Mouse (Mus musculus): ENCODE results near the gene Nup98.

Nup98 gene

DNA sequence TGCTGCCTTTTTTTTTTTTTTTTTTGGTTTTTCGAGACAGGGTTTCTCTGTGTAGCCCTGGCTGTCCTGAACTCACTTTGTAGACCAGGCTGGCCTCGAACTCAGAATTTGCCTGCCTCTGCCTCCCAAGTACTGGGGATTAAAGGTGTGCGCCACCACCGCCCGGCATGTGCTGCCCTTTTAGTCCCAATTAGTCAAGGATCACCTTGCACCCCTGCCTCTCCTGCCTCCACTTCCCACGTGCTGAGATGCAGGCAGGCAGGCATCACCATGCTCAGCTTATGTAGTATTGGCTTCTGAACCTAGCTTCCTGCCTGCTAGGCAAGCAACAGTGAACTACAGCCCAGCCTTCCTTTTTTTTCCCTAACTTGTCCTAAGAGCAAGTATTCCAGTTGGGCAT lies 92.6 kb downstream of the Nup98 start:
- DNase-seq (ENCODE audit: low spot score in 2 of 2) = no peak

DNA sequence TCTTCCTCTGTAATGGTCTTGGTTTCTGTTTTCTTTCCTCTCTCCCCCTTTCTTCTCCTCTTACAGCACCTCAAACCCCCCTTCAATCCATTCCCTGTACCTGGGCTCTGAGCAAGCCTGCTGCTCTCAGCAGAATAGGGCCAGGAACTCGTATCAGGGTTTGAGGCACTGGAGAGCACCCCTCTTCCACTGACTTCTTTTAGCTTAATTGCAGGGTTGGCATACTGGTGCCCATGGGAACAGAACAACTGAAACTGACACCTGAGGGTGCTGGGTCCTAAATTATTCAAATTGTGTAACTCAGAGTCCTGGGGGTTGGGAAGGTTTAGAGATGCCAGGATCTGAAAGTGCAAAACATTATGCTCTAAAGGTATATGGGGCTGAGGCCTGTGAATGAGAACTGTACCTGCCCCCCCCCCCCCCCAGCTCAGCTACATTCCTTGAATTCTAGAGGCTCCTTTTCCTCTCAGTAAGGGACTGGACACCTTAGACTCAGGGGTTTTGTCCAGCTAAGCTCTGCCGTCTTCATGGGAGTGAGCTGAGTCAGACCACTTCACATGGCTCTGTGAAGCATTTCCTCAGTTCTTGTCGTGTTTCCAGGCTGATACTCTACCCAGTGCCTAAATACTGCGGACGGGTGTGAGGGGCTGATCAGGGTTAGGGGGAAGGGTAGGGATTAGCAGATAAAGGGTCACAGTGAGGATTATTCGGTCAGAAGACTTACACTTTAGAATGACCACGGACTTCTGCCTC lies 93.2 kb downstream of the Nup98 start, which contains the start of gene Chrna10:
Gene Chrna10, minus strand, starts transcription at position 250 of the 753 bp plus-strand sequence.
- no peak for DNase-seq (ENCODE audit: low spot score in 2 of 2)

DNA sequence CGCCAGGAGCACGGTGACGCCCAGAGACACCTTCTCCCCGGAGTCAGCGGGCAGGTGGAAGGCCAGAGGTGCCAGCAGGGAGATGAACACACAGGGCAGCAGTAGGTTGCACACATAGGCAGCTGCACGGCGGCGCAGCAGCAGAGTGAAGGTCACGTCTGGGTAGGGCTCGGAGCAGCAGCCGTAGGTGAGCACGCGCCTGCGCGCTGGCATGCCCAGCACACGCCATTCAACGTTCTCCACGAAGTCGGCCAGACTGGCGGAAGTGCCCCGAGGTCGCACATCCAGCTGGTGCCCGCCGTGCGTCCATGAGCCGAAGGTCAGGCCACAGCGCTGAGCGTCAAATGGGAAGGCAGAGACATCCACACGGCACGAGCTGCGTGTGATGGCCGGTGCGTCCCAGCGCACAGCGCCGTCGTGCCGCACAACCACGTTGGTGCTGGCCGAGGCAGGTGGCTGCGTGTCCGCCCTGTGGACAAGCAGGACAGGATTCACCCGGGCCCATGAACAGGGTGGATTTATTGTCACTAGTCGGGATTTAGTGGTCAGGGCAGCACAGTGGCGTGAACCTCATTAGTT lies 96.7 kb downstream of the Nup98 start:
- no peak for DNase-seq (ENCODE audit: low spot score in 2 of 2)

DNA sequence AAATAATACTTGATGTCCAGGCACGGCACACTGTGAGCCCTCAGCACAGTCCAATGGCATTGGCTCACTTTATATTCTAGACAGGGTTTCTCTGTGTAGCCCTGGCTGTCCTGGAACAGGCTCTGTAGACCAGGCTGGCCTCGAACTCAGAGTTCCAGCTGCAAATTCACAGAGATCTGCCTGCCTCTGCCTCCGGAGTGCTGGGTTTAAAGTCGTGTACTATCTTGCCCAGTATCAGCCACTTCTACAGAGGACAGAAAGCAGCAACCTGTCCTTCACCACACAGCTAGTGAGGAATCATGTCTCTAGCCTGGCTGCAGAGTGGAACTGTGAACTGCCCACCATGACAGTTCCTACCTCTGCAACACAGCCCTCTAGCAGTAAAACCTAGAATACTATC lies 100.2 kb downstream of the Nup98 start:
- DNase-seq (ENCODE audit: low spot score in 2 of 2) = no peak

DNA sequence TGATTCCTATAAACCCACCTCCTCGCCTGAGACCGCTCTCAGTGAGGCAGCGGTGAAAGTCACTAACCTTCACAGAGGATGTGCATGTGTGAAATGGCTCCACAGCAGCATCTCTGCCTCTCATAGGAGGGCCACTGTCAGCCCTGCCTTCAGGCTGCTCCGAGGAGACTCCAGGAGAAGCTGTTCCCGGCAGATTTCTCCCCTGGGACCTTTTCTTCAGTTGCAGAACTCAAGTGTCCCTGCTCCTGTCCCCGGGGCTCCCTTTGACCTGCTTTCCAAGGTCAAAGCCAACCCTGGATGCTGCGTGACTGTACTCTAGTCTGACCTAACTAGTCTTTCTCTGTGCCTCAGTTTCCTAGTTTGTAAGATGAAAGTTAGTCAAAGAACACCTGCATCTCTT lies 100.8 kb downstream of the Nup98 start, which contains the start of gene Art5:
Gene Art5, minus strand, starts transcription at position 319 of the 400 bp plus-strand sequence.
- DNase-seq (ENCODE audit: low spot score in 2 of 2) = no peak

DNA sequence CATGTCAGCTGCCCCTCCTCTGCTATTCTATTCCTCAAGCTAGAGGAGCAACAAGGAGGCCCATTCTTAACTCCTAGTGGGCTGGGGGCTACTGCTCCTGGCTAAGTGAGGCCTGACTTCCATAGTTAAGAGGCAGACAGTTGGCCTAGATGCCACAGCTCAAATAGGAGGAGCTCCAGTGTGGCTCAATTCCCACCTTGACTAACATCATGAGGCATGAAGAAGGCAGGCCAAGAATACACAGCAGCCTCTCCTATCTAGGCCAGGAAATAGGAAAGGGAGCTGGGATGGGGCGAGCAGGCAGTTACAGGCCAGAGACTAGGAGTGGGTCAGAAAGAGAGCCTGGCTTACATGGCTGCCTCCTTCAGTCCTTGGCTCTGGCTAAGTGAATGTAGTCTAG lies 101.8 kb downstream of the Nup98 start:
- DNase-seq (ENCODE audit: low spot score in 2 of 2) = no peak

DNA sequence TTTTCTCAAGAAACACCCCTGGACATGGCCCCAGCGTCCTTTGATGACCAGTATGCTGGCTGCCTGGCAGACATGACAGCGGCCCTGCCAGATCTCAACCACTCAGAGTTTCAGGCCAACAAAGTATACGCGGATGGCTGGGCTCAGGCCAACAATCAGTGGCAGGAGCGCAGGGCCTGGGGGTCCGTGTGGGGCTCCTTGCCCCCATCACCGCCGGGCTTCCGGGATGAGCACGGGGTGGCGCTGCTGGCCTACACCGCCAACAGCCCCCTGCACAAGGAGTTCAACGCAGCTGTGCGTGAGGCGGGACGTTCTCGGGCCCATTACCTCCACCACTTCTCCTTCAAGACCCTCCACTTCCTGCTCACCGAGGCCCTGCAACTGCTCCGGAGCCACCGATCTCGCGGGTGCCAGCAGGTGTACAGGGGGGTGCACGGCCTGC lies 103.3 kb downstream of the Nup98 start:
- no peak for DNase-seq (ENCODE audit: low spot score in 2 of 2)

DNA sequence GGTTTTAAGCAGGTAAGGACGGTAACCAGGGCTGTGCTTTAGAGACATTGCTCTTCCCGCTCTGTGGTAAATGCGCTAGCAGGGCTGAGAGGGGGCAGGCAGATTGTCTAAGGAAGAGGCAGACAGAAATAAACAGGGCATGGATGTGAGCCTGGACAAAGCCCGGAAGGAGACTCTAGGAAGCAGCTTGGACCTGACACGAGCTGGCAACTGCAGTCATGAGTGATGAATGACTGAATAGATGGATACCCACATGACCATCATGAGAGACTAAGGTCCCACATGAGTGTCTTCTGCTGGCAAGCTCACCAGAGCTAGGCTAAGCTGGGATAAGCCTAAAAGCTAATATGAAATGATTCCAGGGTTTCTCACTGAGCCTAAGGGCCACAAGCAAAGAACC lies 105.8 kb downstream of the Nup98 start:
- no peak for DNase-seq (ENCODE audit: low spot score in 2 of 2)

DNA sequence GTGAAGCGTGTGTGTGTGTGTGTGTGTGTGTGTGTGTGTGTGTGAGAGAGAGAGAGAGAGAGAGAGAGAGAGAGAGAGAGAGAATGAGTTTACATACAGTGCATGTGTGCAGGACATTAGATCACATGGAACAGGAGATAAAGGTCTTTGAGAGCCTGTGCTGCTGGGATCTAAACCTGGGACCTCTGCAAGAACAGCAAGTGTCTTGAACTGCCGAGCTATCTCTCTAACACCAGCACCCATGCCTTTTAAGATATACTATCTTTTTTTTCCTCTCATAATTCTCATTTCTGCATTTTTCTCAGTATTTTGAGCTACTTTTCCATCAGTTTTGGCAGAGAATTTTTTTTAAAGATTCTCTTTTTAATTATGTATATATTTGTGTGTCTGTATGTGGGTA lies 106.4 kb downstream of the Nup98 start:
- DNase-seq (ENCODE audit: low spot score in 2 of 2) = no peak

DNA sequence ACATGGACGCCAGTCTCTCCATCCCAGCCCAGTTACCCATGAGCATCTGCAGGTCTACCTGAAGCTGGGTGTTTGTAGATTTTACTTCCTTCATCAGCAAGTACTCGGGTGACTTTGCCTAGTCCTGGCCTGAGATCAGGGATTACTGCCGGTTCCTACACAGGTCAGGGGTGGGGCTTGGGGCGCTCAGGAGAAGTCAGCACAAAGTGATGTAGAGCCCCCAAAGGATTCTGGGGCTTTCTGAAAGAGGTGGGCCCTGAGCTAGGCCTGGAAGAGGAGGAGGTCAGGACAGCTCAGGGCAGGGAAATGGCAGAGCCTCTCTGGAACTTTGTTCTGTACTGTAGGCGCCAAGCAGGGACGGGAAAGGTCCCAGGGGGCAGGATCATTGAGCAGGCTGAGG lies 107.3 kb downstream of the Nup98 start:
- no peak for DNase-seq (ENCODE audit: low spot score in 2 of 2)

DNA sequence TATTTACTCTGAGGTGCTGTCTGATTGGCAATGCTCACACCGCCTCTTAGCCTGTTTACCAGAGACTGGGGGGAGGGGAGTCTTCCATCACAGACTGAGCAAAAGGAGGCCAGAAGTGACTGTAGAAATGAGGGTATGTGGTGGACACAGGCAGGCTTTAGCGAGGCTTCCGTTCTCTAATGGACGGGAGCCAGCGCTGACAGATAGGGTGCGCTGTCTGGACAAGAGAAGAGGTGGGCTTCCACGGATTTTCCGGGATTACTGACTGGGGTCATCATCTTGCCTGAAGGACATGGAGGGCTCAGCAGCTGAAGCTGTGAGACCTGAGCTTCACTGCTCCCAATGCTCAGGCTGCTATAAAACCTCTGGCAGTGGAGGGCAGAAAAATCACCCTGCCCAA lies 107.7 kb downstream of the Nup98 start:
- DNase-seq (ENCODE audit: low spot score in 2 of 2) = no peak

DNA sequence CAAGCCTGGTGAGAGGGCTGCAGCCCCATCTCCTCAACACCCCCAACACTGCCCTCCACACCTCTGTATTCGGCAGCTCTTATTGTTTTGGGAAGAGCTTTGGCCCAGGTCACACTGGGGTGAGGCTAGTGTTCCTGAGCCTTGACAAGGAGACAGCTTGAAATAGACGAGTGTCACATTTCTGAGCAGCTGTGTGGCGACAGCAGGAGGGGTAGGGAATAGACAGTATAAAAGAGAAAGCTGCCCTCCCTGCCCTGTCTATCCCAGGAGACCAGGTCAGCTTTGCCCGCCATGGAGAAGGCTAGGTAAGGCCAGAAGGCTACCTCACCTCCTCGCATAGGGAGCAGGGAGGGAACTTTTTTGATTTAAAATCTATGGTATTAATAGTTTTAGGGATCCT lies 108.5 kb downstream of the Nup98 start, which contains the start of gene Art1:
Gene Art1, plus strand, starts transcription at position 257 of the 400 bp plus-strand sequence.
- DNase-seq (ENCODE audit: low spot score in 2 of 2) = no peak

DNA sequence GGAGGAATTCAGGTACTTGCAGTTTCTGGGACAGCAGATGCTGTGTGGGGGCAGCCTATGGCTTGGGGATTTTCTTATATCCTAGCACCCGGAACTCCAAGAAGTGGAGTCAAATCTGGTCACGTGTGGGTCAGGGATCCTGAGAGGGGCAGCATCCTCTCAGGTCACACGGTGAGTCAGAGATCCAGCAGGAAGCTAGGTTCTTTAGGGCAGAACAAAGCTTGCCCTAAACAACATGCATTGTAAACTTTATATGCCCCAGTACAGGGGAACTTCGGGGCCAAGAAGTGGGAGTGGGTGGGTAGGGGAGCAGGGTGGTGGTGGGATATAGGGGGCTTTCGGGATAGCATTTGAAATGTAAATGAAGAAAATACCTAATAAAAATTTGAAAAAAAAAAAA lies 109.1 kb downstream of the Nup98 start:
- DNase-seq (ENCODE audit: low spot score in 2 of 2) = no peak

DNA sequence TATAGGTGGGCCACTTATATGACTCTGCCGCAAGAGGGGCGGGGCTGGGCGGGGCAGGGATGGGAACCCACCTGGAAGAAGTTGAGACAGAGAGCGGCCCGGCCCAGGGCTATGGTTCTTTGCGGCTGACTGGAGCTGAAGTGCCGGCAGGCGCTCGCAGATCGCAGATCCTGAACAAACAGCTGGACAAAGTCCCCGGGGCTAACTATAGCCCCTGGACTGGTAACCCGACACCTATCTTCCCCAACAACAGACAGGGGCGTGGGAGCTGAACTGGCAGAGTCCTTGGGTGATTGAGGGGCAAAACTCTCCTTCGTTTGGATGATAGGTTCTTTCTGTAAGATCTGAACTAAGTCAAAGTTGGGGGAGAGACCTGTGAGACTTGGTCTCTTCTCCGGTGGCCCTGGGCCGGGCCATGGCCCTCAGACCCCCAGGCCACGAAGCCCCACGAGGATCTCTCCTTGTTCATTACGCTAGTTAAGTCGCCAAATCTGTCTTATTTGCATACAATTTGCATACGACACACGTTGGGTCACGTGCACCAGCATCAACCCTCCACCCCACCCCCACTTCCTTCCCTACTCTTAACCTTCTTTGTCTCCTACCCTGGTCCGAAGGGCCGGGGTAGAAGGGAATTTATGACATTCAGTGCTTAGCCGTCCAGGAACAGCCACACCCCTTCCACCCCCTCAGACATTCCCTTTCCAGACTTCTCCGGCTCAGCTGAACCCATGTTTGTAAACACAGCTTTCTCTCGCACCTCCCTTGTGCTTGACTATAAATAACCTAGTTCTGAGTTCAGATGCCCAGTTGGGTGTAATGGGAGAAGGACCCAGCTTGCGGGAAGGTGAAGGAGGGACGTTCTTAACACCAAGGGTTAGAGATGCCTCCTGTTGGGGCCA lies 110.0 kb downstream of the Nup98 start:
- no peak for DNase-seq (ENCODE audit: low spot score in 2 of 2)

DNA sequence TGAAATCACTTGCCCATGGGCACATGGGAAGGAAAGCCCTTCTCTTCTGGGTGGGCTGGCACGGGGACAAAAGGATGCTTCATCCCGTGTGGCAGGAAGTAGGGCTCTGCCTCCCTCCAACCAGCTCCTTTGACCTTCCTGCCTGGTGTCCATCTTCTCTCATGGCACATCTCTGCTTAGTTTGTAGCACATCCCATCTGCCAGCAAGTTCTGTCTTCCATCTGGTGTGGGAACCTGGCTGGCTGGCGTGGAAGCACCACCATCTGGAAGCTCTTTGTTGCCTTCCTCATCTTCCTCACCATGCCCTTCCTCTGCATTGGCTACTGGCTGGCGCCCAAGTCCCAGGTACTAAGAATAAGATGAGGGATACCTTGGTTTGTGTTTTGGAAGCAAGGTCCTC lies 122.6 kb downstream of the Nup98 start:
- DNase-seq (ENCODE audit: low spot score in 2 of 2) = no peak

DNA sequence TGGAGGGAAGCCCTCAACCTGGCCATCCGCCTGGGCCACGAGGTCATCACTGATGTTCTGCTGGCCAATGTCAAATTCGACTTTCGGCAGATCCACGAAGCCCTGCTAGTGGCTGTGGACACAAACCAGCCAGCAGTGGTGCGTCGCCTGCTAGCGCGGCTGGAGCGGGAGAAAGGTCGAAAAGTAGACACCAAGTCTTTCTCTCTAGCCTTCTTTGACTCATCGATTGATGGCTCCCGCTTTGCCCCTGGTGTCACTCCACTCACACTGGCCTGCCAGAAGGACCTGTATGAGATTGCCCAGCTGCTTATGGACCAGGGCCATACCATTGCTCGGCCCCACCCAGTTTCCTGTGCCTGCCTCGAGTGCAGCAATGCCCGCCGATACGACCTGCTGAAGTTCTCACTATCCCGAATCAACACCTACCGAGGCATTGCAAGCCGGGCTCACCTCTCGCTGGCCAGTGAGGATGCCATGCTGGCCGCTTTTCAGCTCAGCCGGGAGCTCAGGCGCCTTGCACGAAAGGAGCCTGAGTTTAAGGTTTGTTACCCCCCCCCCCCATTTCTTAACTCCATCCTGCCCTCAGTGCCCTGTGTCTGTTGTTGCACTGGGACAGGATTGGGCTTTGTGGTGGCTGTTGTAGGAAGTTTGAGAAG lies 125.8 kb downstream of the Nup98 start:
- no peak for DNase-seq (ENCODE audit: low spot score in 2 of 2)

DNA sequence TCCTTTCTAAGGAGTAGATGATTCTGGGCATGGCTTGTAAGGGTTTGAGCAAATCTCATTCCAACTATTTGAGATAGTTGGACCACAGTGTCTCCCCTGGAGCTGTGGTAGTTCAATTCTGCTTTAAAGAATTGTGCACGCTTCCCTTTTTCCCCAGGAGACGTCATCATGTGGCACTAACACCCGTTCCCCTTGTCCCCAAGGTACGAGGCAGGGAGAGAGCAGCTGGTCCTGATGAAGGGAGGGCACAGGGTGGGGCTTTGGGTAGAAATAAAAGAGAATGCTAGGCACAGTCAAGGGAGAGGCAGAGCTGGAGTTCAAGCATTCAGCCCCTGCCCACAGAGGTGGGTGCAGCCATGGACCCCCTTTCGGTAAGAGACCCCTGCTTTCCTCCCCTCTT lies 127.2 kb downstream of the Nup98 start, which contains the start of gene Trpc2:
Gene Trpc2, plus strand, starts transcription at position 301 of the 400 bp plus-strand sequence.
- DNase-seq (ENCODE audit: low spot score in 2 of 2) = no peak

DNA sequence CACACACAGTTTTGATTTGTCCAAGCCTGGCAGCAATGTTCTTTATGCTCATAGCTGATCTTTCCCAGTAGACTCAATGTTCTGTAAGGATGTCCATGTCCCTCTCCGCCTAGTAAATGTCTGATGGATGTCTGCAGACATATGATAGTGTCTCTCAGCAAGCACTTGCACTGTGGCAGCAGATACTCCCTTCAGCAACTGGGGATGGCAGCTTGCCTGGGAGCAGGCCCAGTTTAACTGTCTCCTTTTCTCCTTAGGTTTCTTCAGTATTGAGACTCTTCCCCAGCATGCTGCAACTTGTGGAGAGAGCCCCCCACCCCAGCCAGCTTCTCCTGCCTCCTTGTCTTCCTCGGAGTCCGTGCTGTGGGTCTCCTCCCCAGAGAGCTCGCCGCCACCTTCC lies 128.2 kb downstream of the Nup98 start:
- no peak for DNase-seq (ENCODE audit: low spot score in 2 of 2)

DNA sequence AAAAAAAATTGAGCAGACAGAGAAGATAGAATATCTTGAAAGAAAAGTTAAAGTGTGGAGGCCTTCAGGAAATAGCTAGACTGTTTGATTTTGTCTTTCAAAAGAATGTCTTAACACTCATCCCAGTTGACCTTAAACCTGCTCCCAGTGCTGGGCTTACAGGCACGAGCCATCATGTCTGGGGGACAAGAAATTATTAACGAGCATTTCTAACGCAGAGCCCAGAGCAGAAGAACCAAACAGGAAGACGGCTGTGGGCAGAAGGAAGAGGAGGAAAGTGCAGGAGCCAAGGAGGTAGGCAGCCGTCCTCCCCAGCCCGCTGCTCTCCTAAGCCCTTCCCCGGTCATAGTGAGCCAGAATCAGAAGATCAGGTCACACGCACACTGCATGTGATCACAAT lies 129.7 kb downstream of the Nup98 start:
- DNase-seq (ENCODE audit: low spot score in 2 of 2) = no peak

DNA sequence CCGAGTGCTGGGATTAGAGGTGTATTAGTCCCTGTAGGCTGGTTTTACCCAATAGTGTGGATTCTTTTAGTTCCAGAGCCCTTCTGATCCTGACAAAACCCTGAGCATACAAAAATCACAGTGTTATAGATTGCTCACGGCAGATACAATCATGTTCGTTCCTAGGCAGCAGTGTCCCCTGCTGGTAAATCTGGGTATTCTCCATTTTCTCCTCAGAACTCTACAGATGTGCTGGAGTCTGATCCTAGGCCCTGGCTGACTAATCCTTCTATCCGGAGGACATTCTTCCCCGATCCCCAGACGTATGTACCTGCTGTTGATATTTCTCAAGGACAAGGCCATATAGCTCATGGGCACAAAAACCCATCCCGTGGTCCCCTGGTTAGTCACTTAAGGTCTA lies 131.5 kb downstream of the Nup98 start:
- no peak for DNase-seq (ENCODE audit: low spot score in 2 of 2)

DNA sequence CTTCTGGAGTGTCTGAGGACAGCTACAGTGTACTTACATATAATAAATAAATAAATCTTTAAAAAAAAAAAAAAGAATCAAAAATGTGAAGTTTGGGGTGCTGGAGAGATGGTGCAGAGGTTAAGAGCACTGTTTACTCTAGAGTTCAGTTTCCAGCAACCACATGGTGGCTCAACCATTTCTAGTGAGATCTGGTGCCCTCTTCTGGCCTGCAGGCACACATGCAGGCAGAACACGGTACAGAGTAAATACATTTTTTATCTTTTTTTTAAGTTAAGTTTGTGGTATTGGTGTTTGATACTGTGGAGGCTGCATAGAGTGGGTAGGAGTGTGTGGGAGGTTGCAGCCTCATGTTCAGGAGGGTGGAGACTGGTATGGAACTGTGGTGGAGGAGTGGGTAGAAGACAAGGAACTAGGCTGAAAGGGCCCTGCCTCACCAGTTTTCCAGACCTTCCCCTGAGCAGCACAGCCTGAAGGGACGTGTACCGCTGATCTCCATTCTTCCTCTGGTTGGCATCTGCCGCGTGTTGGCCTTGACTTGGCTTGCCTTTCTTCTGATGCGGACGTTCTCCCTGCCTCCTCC lies 133.2 kb downstream of the Nup98 start:
- DNase-seq (ENCODE audit: low spot score in 2 of 2) = no peak
